ENCODE assay signal across 20 mouse cellular contexts in the genomic region with DNA sequence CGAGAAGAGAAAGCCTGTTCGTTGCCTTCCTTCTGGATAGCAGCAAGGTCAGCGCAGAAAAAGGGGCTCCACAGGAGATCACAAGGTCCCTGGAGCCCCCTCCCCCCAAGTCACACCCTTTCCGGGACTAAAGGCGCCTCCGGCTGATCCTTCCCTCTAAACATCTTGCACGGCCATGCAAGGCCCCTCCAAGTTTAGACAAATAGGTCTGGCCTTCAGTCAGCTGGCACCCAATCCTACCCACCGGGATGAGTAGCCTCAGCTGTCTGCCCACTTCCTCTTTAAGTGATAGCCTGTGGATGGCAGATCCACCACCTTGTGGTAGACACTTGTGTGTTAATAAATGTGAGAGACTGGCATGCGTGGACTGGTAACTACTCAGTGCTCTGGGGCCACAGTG.
DNase-seq lines count a peak whose midpoint lies in the region; ATAC-seq and TF ChIP-seq lines count a peak whose summit lies in the region.
"Had no signal": no experiment of that assay in that cellular context is flagged by ENCODE, and none has a peak within 500 bp of the region (broad histone marks: within the 10 kb centered on the region; RNA-seq: fewer than 3 reads in every experiment).

No protein-coding gene starts in this region.

- no peak overlapping the region for H3K9ac ChIP-seq in ES-E14 (ENCODE audit: insufficient read depth, low read depth, low read length, poor library complexity, severe bottlenecking)
- H3K9ac ChIP-seq: embryonic facial prominence, embryonic 12.5 days; hindbrain, embryonic 13.5 days had no signal

- peak overlapping the region in 1 of 2 experiments; percentile 4; a peak in 1 of 4 replicates for H3K4me3 ChIP-seq in ES-E14 (ENCODE audit: insufficient read depth in 1 of 2, low read depth in 1 of 2, low read length in 2 of 2, poor library complexity in 1 of 2, severe bottlenecking in 1 of 2)
- H3K4me3 ChIP-seq in gastrocnemius, adult 2 months: no peak overlapping the region
- H3K4me3 ChIP-seq: embryonic facial prominence, embryonic 12.5 days; erythroblast, embryonic 14.5 days; heart, embryonic 10.5 days; hindbrain, embryonic 13.5 days had no signal

- in situ Hi-C loops in ES-E14 (cut with MboI; ENCODE audit: low sequenced_read_pairs in 2 of 2, unreplicated experiment in 2 of 2): no loop called here

- peak; percentile 37 for DNase-seq in cerebellum, adult 11 months
- DNase-seq in cerebellum, postnatal 4 days (ENCODE audit: low spot score in 2 of 2): no peak
- DNase-seq in ES-E14 (ENCODE audit: low read depth, low spot score): peak; percentile 62
- DNase-seq in cerebellum, adult 8-10 months: peak; percentile 37
- DNase-seq in heart, postnatal 14 days: no peak
- no peak for DNase-seq in gastrocnemius, adult 2 months
- DNase-seq: adrenal gland, postnatal 36 days; gastrocnemius, postnatal 36 days; kidney, adult 2 months; kidney, postnatal 10 days; liver had no signal

- H3K27ac ChIP-seq in ES-E14 (ENCODE audit: insufficient read depth, low read depth, low read length, poor library complexity, severe bottlenecking): peak overlapping the region; percentile 98
- H3K27ac ChIP-seq in gastrocnemius, adult 2 months: no peak overlapping the region
- H3K27ac ChIP-seq: embryonic facial prominence, embryonic 12.5 days; heart, embryonic 10.5 days had no signal

- TF ChIP-seq CTCF in gastrocnemius, adult 2 months (IDR thresholded peaks at IDR 0.05): no peak

- H3K36me3 ChIP-seq in ES-E14 (ENCODE audit: control insufficient read depth, insufficient read depth, low read length, poor library complexity, severe bottlenecking): no peaks in the 10 kb centered on the region
- H3K36me3 ChIP-seq: embryonic facial prominence, embryonic 12.5 days; heart, embryonic 10.5 days; hindbrain, embryonic 13.5 days had no signal

- peak; percentile 45; the same call in 1 of the 2 replicates for ATAC-seq in megakaryocyte, adult 5-6 weeks (ENCODE audit: poor library complexity, severe bottlenecking)
- ATAC-seq in erythroid progenitor cell, adult 5-6 weeks (replicated peaks; ENCODE audit: low FRiP score, poor library complexity, severe bottlenecking): no peak
- ATAC-seq: CD4-positive, CD25-positive, alpha-beta regulatory T cell, adult 4 months; inflammation-experienced regulatory T-cells, adult 6 months; lung, postnatal 0 days had no signal

- H3K9me3 ChIP-seq in ES-E14 (ENCODE audit: control insufficient read depth, insufficient read depth, low read depth, low read length): no peaks in the 10 kb centered on the region
- H3K9me3 ChIP-seq: heart, embryonic 10.5 days; hindbrain, embryonic 13.5 days had no signal

- H3K4me1 ChIP-seq in ES-E14 (ENCODE audit: control insufficient read depth in 2 of 2, insufficient read depth in 2 of 2, low read length in 2 of 2, poor library complexity in 1 of 2): peaks cover 8 to 10% of the 10 kb centered on the region in 2 experiments

- intact Hi-C loops in heart, postnatal 14 days (cut with DNase I): no loop called here
- intact Hi-C loops in gastrocnemius, adult 2 months (cut with DNase I): no loop called here

TF ChIP-seq in ES-E14, 5 proteins besides CTCF, POLR2A, EP300 and RAD21:
- no peak for TF ChIP-seq ZNF384 (IDR thresholded peaks at IDR 0.05; ENCODE audit: low read depth, low read length)
- TF ChIP-seq MAFK (IDR thresholded peaks at IDR 0.05; ENCODE audit: insufficient read depth, low read depth, low read length): no peak
- no peak for TF ChIP-seq HCFC1 (IDR thresholded peaks at IDR 0.05; ENCODE audit: borderline replicate concordance, insufficient read depth, low read length)
- no peak for TF ChIP-seq CHD2 (IDR thresholded peaks at IDR 0.05; ENCODE audit: low read depth, low read length)
- TF ChIP-seq ZC3H11A (IDR thresholded peaks at IDR 0.05; ENCODE audit: borderline replicate concordance, low read depth, low read length): no peak

Comparison
In these comparisons a context has a peak if more than half of its experiments do, and no peak if none do; other contexts are left out.
1. DNase-seq: peak in cerebellum, adult 11 months (single experiment), ES-E14 (single experiment) and cerebellum, adult 8-10 months (single experiment); none in cerebellum, postnatal 4 days (0 of 2), heart, postnatal 14 days (0 of 2) and gastrocnemius, adult 2 months (single experiment).